Mouse (Mus musculus): Measurements from ENCODE around the gene Naaladl1. TPM values are rescaled to one million over a fixed set of nuclear protein-coding genes. Genes with fewer than 3 reads are reported as not detected.

Gene Naaladl1
- polyA plus RNA-seq, 1 experiment from 2014 or later: 0.49 TPM

GRCm38 (mm10) chr19:6156372-6156771, 50.8 kb downstream of the Naaladl1 start:
- 74% methylated on average over 8 of the region's 8 CpGs for WGBS
- no peak for ATAC-seq (ENCODE audit: low FRiP score, low TSS enrichment)
- H3K9me3 ChIP-seq (ENCODE audit: control insufficient read depth, low read length): no peaks in the 10 kb centered on the region
- no peaks in the 10 kb centered on the region for H3K4me1 ChIP-seq (ENCODE audit: control insufficient read depth, insufficient read depth, low read length)
- H3K4me3 ChIP-seq (replicated peaks; ENCODE audit: low read depth, low read length): no peak overlapping the region
- no peak overlapping the region for H3K4me2 ChIP-seq (ENCODE audit: low read length)
- H3K27me3 ChIP-seq (ENCODE audit: control insufficient read depth, insufficient read depth, low read length): no peaks in the 10 kb centered on the region
- H3K9ac ChIP-seq (replicated peaks; ENCODE audit: low read length): no peak overlapping the region
- no peak overlapping the region for H3K27ac ChIP-seq (replicated peaks; ENCODE audit: low read depth, low read length)
- no peak for DNase-seq
- H3K36me3 ChIP-seq (ENCODE audit: control insufficient read depth, insufficient read depth, low read length): no peaks in the 10 kb centered on the region

- H3K4me2 ChIP-seq (ENCODE audit: low read length): no peak overlapping the region
- 81% methylated on average over 6 of the region's 6 CpGs for WGBS
- H3K36me3 ChIP-seq (ENCODE audit: control insufficient read depth, insufficient read depth, low read length): no peaks in the 10 kb centered on the region
- no peaks in the 10 kb centered on the region for H3K9me3 ChIP-seq (ENCODE audit: control insufficient read depth, low read length)
- ATAC-seq (ENCODE audit: low FRiP score, low TSS enrichment) (no peak), DNase-seq (no peak)
- no peaks in the 10 kb centered on the region for H3K4me1 ChIP-seq (ENCODE audit: control insufficient read depth, insufficient read depth, low read length)
- no peaks in the 10 kb centered on the region for H3K27me3 ChIP-seq (ENCODE audit: control insufficient read depth, insufficient read depth, low read length)
- no peak overlapping the region for H3K27ac ChIP-seq (replicated peaks; ENCODE audit: low read depth, low read length)
- no peak overlapping the region for H3K4me3 ChIP-seq (replicated peaks; ENCODE audit: low read depth, low read length)
- no peak overlapping the region for H3K9ac ChIP-seq (replicated peaks; ENCODE audit: low read length)
These were observed 51.6 kb downstream of the Naaladl1 start for GRCm38 (mm10) chr19:6157220-6157619.

- ATAC-seq (ENCODE audit: low FRiP score, low TSS enrichment): no peak
- Histone ChIP-seq H3K27me3 (ENCODE audit: control insufficient read depth, insufficient read depth, low read length) (no peaks in the 10 kb centered on the region), H3K36me3 (ENCODE audit: control insufficient read depth, insufficient read depth, low read length) (no peaks in the 10 kb centered on the region), H3K9me3 (ENCODE audit: control insufficient read depth, low read length) (no peaks in the 10 kb centered on the region), H3K4me2 (ENCODE audit: low read length) (no peak overlapping the region), H3K27ac (replicated peaks; ENCODE audit: low read depth, low read length) (no peak overlapping the region), H3K4me3 (replicated peaks; ENCODE audit: low read depth, low read length) (no peak overlapping the region), H3K9ac (replicated peaks; ENCODE audit: low read length) (no peak overlapping the region), H3K4me1 (ENCODE audit: control insufficient read depth, insufficient read depth, low read length) (no peaks in the 10 kb centered on the region)
- WGBS: 76% methylated on average over 10 of the region's 10 CpGs
- no peak for DNase-seq
These were observed 58.4 kb downstream of the Naaladl1 start for GRCm38 (mm10) chr19:6163872-6164547.

Other genes with a start within 250 kb of the Naaladl1 start
- 8.3 and 12.2 TPM in 2 replicates for gene Frmd8, start 230.5 kb upstream of the Naaladl1 start, polyA plus RNA-seq (2014; fragmentation: Nextera tagmentation; extraction: Ambion mirVana)
- gene Slc25a45, start 228.0 kb upstream of the Naaladl1 start, polyA plus RNA-seq (2014; fragmentation: Nextera tagmentation; extraction: Ambion mirVana): 0.73 and 1.2 TPM in 2 replicates
- 9.9 and 10.8 TPM in 2 replicates for gene Tigd3, start 211.6 kb upstream of the Naaladl1 start, polyA plus RNA-seq (2014; fragmentation: Nextera tagmentation; extraction: Ambion mirVana)
- gene Dpf2, start 192.8 kb upstream of the Naaladl1 start, polyA plus RNA-seq (2014; fragmentation: Nextera tagmentation; extraction: Ambion mirVana): 96.6 and 108 TPM in 2 replicates
- gene Cdc42ep2, start 181.0 kb upstream of the Naaladl1 start, polyA plus RNA-seq (2014; fragmentation: Nextera tagmentation; extraction: Ambion mirVana): 12.3 and 16.2 TPM in 2 replicates
- gene Pola2, start 141.6 kb upstream of the Naaladl1 start, polyA plus RNA-seq (2014; fragmentation: Nextera tagmentation; extraction: Ambion mirVana): 17.6 and 23.4 TPM in 2 replicates
- gene Slc22a20, start 119.6 kb upstream of the Naaladl1 start, polyA plus RNA-seq (2014; fragmentation: Nextera tagmentation; extraction: Ambion mirVana): not detected in 2 replicates
- 2.4 and 2.6 TPM in 2 replicates for gene Capn1, start 89.9 kb upstream of the Naaladl1 start, polyA plus RNA-seq (2014; fragmentation: Nextera tagmentation; extraction: Ambion mirVana)
- gene Syvn1, start 59.2 kb upstream of the Naaladl1 start, polyA plus RNA-seq (2014; fragmentation: Nextera tagmentation; extraction: Ambion mirVana): 28.8 and 33.6 TPM in 2 replicates
- gene Mrpl49, start 48.0 kb upstream of the Naaladl1 start, polyA plus RNA-seq (2014; fragmentation: Nextera tagmentation; extraction: Ambion mirVana): 72.9 and 73.0 TPM in 2 replicates
- 602 and 698 TPM in 2 replicates for gene Fau, start 47.9 kb upstream of the Naaladl1 start, polyA plus RNA-seq (2014; fragmentation: Nextera tagmentation; extraction: Ambion mirVana)
- 32.4 and 37.9 TPM in 2 replicates for gene Znhit2, start 44.6 kb upstream of the Naaladl1 start, polyA plus RNA-seq (2014; fragmentation: Nextera tagmentation; extraction: Ambion mirVana)
- gene Tm7sf2, start 37.4 kb upstream of the Naaladl1 start, polyA plus RNA-seq (2014; fragmentation: Nextera tagmentation; extraction: Ambion mirVana): 43.7 and 57.6 TPM in 2 replicates
- gene Vps51, start 28.6 kb upstream of the Naaladl1 start, polyA plus RNA-seq (2014; fragmentation: Nextera tagmentation; extraction: Ambion mirVana): 86.1 and 86.7 TPM in 2 replicates
- gene Tmem262, start 25.7 kb upstream of the Naaladl1 start, polyA plus RNA-seq (2014; fragmentation: Nextera tagmentation; extraction: Ambion mirVana): not detected in 2 replicates
- gene Gm28374, start 23.5 kb upstream of the Naaladl1 start, polyA plus RNA-seq (2014; fragmentation: Nextera tagmentation; extraction: Ambion mirVana): 0.92 and 1.6 TPM in 2 replicates
- gene Zfpl1, start 20.8 kb upstream of the Naaladl1 start, polyA plus RNA-seq (2014; fragmentation: Nextera tagmentation; extraction: Ambion mirVana): 85.5 and 90.6 TPM in 2 replicates
- gene Cdca5, start 20.8 kb upstream of the Naaladl1 start, polyA plus RNA-seq (2014; fragmentation: Nextera tagmentation; extraction: Ambion mirVana): 4.7 and 8.6 TPM in 2 replicates
- not detected in 2 replicates for gene AC131692.1, start 11.4 kb upstream of the Naaladl1 start, polyA plus RNA-seq (2014; fragmentation: Nextera tagmentation; extraction: Ambion mirVana)
- gene Sac3d1, start 12.9 kb downstream of the Naaladl1 start, polyA plus RNA-seq (2014; fragmentation: Nextera tagmentation; extraction: Ambion mirVana): 45.8 and 56.6 TPM in 2 replicates
- 49.8 and 67.4 TPM in 2 replicates for gene Snx15, start 22.5 kb downstream of the Naaladl1 start, polyA plus RNA-seq (2014; fragmentation: Nextera tagmentation; extraction: Ambion mirVana)
- 0.25 TPM in 1 of 2 replicates, not detected in the other for gene Batf2, start 35.2 kb downstream of the Naaladl1 start, polyA plus RNA-seq (2014; fragmentation: Nextera tagmentation; extraction: Ambion mirVana)
- 104 and 145 TPM in 2 replicates for gene Arl2, start 35.8 kb downstream of the Naaladl1 start, polyA plus RNA-seq (2014; fragmentation: Nextera tagmentation; extraction: Ambion mirVana)
- not detected in 2 replicates for gene Majin, start 78.6 kb downstream of the Naaladl1 start, polyA plus RNA-seq (2014; fragmentation: Nextera tagmentation; extraction: Ambion mirVana)
- not detected in 2 replicates for gene Gpha2, start 120.6 kb downstream of the Naaladl1 start, polyA plus RNA-seq (2014; fragmentation: Nextera tagmentation; extraction: Ambion mirVana)
- gene Ppp2r5b, start 130.1 kb downstream of the Naaladl1 start, polyA plus RNA-seq (2014; fragmentation: Nextera tagmentation; extraction: Ambion mirVana): 117 and 142 TPM in 2 replicates
- gene Atg2a, start 135.9 kb downstream of the Naaladl1 start, polyA plus RNA-seq (2014; fragmentation: Nextera tagmentation; extraction: Ambion mirVana): 13.7 and 15.4 TPM in 2 replicates
- gene Ehd1, start 170.9 kb downstream of the Naaladl1 start, polyA plus RNA-seq (2014; fragmentation: Nextera tagmentation; extraction: Ambion mirVana): 75.0 and 80.1 TPM in 2 replicates
- gene Cdc42bpg, start 200.7 kb downstream of the Naaladl1 start, polyA plus RNA-seq (2014; fragmentation: Nextera tagmentation; extraction: Ambion mirVana): 0.43 and 1.3 TPM in 2 replicates
- gene Men1, start 229.2 kb downstream of the Naaladl1 start, polyA plus RNA-seq (2014; fragmentation: Nextera tagmentation; extraction: Ambion mirVana): 54.8 and 55.4 TPM in 2 replicates
- gene Map4k2, start 235.4 kb downstream of the Naaladl1 start, polyA plus RNA-seq (2014; fragmentation: Nextera tagmentation; extraction: Ambion mirVana): 14.3 and 18.8 TPM in 2 replicates

Data from midbrain, embryonic 14.5 days (tissue).